Mouse (Mus musculus) naive thymus-derived CD4-positive, alpha-beta T cell, adult 2 months (primary cell): Measurements from ENCODE around the gene Gm17606.

Source experiments
- DNase-seq: peaks from one replicate; pipeline ENCODE4 v3.0.0-alpha.2; 2011; ENCODE audit warnings: low read depth

The Gm17606 gene

DNA sequence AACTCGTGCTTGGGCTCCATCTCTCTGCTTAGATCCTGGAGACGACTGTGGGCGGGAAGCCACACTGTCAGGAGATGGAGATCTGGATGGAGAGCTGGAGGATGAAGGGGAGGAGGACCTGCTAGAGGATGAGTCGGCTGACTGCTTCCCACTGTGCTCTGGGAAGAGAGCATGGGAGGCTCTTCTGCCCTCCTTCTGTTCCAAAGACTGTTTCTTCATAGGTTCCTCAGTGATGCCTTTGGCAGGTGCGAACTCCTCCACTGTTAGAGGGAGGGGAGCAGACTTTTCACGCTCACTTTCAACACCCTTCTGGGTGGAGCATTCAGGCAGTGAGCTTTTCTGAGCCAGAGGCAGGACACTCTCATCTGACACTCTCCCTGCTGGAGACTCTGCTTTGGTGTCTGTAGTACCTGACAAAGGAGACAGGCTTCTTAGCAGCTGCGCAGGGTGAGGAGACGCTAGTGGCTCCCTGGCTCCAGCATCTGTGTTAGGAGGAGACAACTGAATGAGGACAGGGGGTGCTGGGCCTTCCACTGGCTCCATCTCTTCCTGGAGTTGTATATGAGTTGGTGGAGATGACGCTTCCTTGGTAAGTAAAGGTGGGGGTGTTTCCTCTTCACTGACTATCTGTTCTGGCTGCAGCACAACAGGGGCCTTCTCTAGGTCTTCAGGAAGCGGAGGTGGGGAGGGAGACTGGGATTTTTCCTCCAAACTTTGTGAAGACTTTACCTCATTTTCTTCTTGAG is 23.9 kb downstream of the Gm17606 start:
- no peak for DNase-seq

DNA sequence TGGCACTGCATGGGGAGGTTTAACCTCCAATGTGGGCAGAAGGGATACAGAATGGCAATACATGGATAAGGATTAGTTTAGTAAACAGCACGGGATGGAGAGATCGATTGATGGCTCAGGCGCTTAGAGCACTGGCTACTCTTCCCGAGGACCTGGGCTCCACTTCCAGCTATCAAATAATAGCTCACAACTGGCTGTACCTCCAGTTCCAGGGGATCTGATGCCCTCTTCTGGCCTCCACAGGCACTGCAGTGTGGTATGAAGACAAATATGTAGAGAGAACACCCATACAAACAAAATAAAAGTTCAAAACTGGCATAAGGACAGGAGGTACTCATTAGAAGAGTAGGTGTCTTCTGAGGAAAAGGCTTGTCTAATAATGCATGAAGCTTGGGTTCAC is 28.6 kb downstream of the Gm17606 start:
- peak; percentile 68 for DNase-seq

DNA sequence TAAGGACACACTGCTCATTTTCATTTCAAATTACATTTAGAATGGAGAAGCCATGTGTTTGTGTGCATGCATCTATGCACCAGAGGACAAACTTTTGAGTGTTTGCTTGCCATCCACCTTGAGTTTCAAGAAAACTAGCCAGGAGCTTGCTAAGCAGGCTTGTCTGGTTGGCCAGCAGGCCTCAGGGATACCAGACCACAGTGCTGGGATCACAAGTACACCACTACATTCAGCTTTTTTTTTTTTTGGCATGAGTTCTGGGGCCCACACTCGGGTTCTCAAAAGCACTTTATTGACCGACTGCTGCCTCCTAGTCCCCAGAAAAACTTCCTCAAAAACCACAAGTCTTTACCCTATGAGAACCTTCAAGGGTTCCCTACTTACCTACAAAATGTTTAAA is 33.6 kb downstream of the Gm17606 start:
- DNase-seq: no peak

DNA sequence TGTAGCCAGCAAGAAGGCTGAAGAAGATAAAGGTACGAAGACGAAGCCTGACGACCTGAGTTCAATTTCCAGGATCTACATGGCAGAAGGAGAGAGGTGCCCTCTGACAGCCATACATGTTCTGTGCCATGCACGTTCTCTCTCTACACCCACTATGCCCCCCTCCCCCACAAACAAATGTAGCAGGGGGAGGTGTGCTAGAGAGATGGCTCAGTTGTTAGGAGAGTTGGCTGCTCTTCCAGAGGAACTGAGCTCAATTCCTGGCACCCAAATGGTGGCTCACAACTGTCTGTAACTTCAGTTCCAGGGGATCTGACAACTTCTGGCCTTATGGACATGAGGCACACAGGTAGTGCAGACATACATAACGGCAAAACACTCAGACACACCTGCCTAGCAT is 35.5 kb downstream of the Gm17606 start:
- DNase-seq: no peak

DNA sequence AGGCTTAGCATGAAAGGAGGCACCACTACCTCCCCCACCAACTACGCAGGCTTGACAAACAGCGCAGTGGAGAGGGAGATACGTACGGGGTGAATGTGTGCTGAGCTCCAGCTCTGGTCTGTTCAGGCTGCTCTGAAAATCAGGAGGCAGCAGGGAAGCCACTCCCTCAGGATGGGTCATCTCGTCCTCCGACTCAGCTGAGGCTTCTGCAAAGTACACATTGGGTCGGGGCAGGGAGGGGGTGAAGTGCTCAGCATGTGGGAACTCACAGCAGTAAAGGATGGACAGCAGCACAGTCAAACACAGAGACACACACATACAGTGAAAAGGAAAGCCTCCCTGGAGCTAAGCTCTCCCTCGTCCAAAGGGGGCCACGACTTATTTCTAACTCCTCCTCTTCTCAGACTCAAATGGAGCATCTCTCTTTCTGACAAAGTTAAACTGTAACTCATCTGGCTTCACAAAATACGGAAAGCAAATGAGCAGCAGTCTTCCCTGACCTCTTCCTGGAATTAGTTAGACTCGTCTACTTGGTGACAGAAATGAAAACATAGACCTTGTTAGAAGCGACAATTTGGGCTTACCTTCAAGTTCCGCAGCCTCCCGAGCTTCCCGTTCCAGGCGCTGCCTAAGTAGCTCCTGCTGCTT is 38.0 kb downstream of the Gm17606 start:
- DNase-seq: no peak

DNA sequence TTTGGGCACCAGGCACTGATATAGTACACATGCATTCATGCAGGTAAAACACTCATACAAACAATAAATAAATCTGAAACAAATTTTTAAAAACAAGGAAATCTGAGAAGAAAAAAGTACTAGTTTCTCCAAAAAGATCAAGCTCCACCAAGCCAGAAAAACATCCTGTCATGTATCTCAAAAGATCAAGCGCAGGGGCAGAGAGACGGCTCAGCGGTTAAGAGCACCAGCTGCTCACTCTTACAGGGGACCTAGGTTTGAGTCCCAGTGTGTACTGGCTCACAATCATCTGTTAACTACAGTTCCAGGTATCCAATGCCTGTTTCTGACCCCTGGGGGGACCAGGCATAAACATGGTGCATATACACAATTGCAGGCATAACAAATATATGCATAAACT is 41.6 kb downstream of the Gm17606 start:
- DNase-seq: peak; percentile 56

DNA sequence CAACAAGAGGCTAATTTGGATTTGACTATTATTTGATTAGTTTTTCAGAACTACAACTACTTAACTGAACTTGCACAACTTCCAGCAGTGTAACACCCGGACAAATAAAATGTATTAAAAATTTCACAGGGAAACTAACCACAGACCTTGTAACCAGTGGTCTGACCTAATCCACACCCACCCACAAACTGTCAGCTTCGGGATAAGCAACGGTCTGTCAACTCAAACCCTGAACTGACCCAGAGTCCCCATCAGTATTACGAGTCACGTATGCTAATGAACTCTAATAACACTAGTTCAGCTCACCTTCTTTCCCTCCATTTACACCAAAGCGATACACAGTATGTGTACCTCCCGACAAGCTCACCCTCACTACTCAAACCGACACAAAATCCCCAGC is 44.7 kb downstream of the Gm17606 start:
- DNase-seq: peak; percentile 16

DNA sequence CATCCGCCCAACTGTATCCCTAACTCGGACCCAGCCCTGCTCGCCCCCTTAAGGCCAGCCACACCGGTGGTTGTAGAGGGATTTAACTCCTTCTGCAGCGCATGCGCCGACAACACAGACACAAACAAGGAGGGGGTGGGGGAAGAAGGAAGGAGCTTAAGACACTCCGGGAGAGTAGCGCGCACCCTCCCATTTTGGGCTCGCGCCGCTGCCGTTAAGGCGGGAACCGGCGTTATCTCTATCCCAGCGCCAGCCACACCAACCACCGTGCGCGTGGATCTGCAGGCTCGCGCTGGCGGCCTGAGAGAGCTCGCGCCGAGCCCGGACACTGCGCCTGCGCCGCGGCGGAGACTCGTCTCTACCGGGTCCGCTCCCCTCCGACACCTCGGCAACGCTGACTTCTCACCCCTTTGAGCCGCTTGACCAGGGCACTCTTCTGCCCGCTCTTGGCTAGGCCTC is 45.3 kb downstream of the Gm17606 start, which contains the start of gene 1700123O20Rik:
Gene 1700123O20Rik (plus strand): TSS at position 154 of the 459 bp plus-strand sequence.
- no peak for DNase-seq

DNA sequence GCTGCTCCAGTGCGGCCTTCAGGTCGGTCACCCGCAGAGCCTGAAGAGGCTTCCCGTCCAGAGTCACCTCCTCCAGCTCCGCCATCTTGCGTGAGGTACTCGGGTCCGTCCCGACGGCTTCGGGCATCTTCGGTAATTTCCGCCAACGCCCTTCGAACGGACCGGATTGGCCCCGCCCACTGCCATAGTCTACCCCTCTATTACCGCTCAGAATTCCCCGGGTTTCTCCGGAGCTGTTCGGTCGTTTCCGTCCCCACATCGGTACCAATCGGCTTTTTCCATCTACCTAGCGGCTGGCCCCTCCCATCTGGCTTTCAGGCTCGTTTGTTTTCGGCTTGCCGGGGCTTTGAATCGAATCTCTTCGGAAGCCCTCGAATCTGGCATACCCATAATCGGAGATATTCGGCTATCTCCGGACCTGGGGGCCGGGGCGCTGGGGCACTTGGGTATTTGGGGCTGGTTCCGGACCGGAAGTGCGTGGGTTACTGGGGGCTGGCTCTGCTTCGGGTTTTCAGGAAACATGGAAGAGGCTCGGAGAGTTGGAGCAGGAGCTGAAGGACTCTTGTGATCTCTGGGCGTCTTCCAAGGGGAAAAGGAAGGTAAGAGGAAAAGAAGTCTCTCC is 45.9 kb downstream of the Gm17606 start, which contains the start of gene Acin1:
Gene Acin1 (minus strand): TSS at position 410 of the 622 bp plus-strand sequence.
- peak; percentile 100 for DNase-seq

DNA sequence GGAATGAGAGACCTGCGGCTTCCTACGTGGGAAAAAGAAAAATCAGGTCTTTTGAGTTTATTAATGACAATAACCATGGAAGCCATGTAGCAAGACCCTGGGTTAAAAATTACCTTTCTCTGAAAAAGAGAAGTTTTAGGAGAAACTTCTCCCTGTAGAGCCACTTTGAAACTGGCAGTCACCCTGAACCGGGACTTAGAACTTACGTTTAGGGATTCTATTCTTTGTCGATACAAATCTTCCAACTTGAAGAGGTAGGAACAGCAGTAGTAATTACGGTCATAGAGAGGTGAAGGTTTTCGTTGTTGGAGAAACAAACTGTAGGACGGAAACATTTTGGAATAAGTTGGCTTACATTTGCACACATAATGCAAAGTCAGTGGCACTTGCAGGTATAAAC is 46.5 kb downstream of the Gm17606 start:
- peak; percentile 37 for DNase-seq

DNA sequence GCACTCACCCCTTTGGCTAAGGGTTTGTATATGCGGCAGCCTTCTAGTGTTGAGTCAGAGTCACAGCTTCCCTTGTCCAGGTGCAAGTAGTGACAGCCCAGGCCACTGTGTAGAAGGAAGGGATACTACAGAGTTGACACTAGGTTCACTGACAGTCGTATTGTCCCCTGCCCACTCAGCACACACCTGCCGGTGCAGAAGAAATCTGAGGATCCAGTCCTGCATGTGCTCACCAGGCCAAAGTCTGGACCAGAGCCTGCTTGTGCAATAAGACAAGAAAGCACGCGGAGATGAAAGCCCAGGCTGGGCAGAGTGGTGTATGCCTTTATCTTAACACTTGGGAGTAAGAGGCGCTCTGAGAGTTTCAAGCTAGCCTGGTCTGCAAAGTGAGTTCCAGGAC is 54.3 kb downstream of the Gm17606 start:
- no peak for DNase-seq

DNA sequence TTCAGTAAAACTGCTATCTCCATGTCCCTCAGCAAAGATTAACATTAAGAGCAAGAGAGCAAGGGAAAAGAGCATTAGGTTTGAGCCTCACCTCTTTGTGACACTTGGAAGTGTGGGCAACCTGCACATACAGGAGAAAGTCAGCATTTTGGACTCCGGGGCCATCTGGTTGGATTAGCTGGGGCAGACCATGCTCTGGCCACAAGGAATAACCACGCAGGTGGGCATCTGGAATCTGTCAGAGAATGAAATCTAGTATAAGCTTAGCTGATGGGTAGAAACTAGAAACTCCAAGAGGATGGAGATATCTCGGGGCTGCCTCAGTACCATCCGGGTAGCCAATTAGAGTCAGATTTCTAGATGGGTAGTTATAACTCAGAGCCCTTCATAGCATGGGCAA is 56.0 kb downstream of the Gm17606 start:
- DNase-seq: no peak
